Mouse (Mus musculus) c-Kit-negative CD71-positive TER-119-positive erythroid progenitor cells, embryonic 14.5 days (primary cell): ENCODE results near the gene Itga6.
"Not testable (repeated sequence)": the region's sequence is repeated elsewhere in the genome, so short reads cannot be mapped to it uniquely, and the experiment has no call there.

ENCODE experiments used
- DNase-seq: peaks from one replicate; pipeline ENCODE4 v3.0.0-alpha.2; 2013; ENCODE audit warnings: low read depth, low spot score

The Itga6 gene

GRCm38 (mm10) chr2:71745610-71746374 is at the start of gene Itga6:
Gene Itga6 (plus strand): TSS chr2:71745616.
- no peak for DNase-seq

GRCm38 (mm10) chr2:71696776-71697175 is 48.6 kb upstream of the Itga6 start:
- DNase-seq: no peak

- DNase-seq: no peak
These were observed 47.7 kb upstream of the Itga6 start for GRCm38 (mm10) chr2:71697408-71698336.

GRCm38 (mm10) chr2:71698366-71698765 is 47.0 kb upstream of the Itga6 start:
- no peak for DNase-seq

- DNase-seq: no peak
These were observed 46.5 kb upstream of the Itga6 start for GRCm38 (mm10) chr2:71698942-71699341.

- no peak for DNase-seq
These were observed 44.1 kb upstream of the Itga6 start for GRCm38 (mm10) chr2:71701341-71701740.

- no peak for DNase-seq
These were observed 41.1 kb upstream of the Itga6 start for GRCm38 (mm10) chr2:71704309-71704708.

- DNase-seq: no peak
These were observed 36.5 kb upstream of the Itga6 start for GRCm38 (mm10) chr2:71708886-71709285.

- DNase-seq: no peak
These were observed 33.8 kb upstream of the Itga6 start for GRCm38 (mm10) chr2:71711640-71712039.

- DNase-seq: no peak
These were observed 31.0 kb upstream of the Itga6 start for GRCm38 (mm10) chr2:71714416-71714815.

- no peak for DNase-seq
These were observed 26.4 kb upstream of the Itga6 start for GRCm38 (mm10) chr2:71719005-71719386.

GRCm38 (mm10) chr2:71719387-71720034 is 25.9 kb upstream of the Itga6 start:
- DNase-seq: no peak

GRCm38 (mm10) chr2:71720556-71720955 is 24.9 kb upstream of the Itga6 start:
- DNase-seq: not testable (repeated sequence)

GRCm38 (mm10) chr2:71722913-71723312 is 22.5 kb upstream of the Itga6 start:
- DNase-seq: no peak

GRCm38 (mm10) chr2:71723623-71724022 is 21.8 kb upstream of the Itga6 start:
- no peak for DNase-seq

- no peak for DNase-seq
These were observed 21.4 kb upstream of the Itga6 start for GRCm38 (mm10) chr2:71724028-71724427.

- DNase-seq: no peak
These were observed 20.0 kb upstream of the Itga6 start for GRCm38 (mm10) chr2:71725446-71725845.

GRCm38 (mm10) chr2:71726883-71727676 is 18.3 kb upstream of the Itga6 start:
- no peak for DNase-seq

GRCm38 (mm10) chr2:71728341-71728740 is 17.1 kb upstream of the Itga6 start:
- no peak for DNase-seq

GRCm38 (mm10) chr2:71728796-71729195 is 16.6 kb upstream of the Itga6 start:
- no peak for DNase-seq
